Mouse (Mus musculus) activated CD4-positive, CD25-positive, alpha-beta regulatory T cell, adult 4 months (primary cell): Measurements from ENCODE around the gene Pakap. TPM values are rescaled to one million over a fixed set of nuclear protein-coding genes. Genes with fewer than 3 reads are reported as not detected.

Source experiments
- ATAC-seq: one replicate; pipeline ENCODE4 v1.8.0; 2017
- polyA plus RNA-seq, 2 experiments: library from polyadenylated mRNA; unstranded; fragments of 100-300 nt; shearing (Covaris generic); gene quantifications; one replicate each; pipeline ENCODE4 v1.2.1; 2017

Pakap gene
- polyA plus RNA-seq, 2 experiments from 2014 or later = 1.5 to 2.0 TPM

- ATAC-seq = no peak
These were observed 6.7 kb downstream of the Pakap start for GRCm38 (mm10) chr4:57574646-57575045.

GRCm38 (mm10) chr4:57575686-57576085 lies 7.7 kb downstream of the Pakap start:
- no peak for ATAC-seq

DNA sequence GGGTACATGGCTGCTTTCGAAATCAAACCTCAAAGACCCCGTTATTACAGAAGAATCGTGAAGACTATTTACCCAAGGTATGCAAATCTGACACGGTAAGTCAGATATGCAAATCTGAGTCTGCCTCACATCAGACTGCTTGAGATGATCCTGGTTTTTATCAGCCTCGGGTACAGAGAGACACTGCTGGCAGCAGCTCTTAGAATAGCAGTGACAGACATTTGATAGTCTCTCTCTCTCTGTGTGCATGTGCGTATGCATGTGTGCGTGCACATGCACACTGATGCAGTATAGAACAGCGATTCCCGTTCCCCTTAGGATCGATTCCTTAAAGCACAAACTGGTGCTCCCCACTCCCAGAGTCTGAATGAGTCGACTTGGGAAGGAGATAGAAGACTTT lies 8.1 kb downstream of the Pakap start:
- ATAC-seq = no peak

- no peak for ATAC-seq
These were observed 11.7 kb downstream of the Pakap start for GRCm38 (mm10) chr4:57579683-57580082.

GRCm38 (mm10) chr4:57585281-57585800 lies 17.4 kb downstream of the Pakap start:
- no peak for ATAC-seq

- ATAC-seq = no peak
These were observed 19.1 kb downstream of the Pakap start for GRCm38 (mm10) chr4:57586933-57587658.

- no peak for ATAC-seq
These were observed 20.4 kb downstream of the Pakap start for GRCm38 (mm10) chr4:57588356-57588755.

- ATAC-seq = no peak
These were observed 24.8 kb downstream of the Pakap start for GRCm38 (mm10) chr4:57592751-57593150.

GRCm38 (mm10) chr4:57599946-57600345 lies 32.0 kb downstream of the Pakap start:
- no peak for ATAC-seq

GRCm38 (mm10) chr4:57600685-57601457 lies 32.9 kb downstream of the Pakap start:
- no peak for ATAC-seq

DNA sequence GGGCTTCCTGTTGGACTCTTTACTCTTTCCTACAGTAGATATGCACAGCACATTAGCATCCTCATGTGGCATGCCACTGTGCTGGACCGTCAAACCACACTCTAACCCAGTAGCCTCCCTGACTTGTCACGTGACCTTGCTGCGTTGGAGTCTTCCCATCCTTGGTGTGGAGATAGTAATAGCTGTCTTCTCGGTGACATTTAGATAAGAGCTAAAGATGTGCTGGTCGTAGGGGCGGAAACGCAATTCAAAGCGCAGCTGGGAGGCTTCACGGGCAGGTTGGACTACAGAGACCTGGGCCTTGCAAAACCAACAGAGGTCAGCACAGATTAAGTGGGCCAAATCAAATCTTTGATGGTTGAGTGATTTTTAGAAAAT lies 33.5 kb downstream of the Pakap start:
- ATAC-seq = no peak

GRCm38 (mm10) chr4:57601903-57602617 lies 34.1 kb downstream of the Pakap start:
- no peak for ATAC-seq

DNA sequence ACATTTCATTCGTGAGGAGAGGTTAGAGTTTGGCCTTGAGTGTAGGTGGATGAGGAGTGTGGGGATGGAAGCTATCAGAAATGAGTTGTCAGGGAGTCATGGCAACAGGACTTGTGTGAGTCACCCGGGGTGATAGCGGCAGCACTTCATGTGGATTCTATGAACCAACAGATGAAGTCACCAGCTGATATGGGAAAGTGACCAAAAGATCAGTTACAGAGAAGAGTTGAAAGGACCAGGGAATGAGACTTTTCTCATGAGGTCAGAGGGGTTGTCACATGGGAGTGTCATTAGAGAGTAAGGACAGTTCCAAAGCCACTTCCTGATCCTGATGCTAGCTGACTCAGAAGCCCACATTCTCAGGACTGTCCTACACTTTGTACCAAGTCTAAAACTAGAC lies 38.3 kb downstream of the Pakap start:
- no peak for ATAC-seq

DNA sequence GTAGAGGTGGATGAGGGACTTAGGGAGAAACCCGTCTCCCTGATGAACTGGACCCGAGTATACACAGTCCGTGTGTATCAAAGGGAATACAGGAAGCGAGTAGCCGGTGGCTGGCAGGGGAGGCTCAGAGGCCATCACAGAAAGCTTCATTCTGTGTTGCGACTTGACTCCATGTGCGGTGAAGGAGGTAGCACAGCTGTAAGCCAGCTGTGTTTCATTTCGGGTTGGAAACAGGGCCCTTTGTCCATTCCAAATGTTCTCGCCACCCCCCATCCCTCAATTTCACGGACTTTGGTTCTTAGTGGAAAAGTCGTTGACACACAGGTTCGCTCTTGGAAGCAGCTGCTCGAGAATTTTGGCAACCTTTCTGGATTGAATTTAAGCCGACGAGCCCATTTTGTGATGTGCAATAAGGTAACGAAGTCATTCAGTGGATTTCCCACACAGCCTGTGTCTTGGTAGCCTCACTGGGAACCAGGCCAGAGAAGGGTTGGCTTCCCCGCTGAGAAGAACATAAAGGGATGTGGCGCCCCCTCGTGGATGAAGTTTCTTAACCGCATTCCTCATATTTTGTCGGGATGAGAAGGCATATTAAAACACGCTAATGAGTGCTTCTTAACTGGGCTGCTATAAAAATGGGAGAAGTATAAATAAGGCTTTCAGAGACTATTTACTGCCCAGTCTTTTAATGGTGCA lies 39.4 kb downstream of the Pakap start:
- no peak for ATAC-seq

- ATAC-seq = no peak
These were observed 43.5 kb downstream of the Pakap start for GRCm38 (mm10) chr4:57611303-57612077.

DNA sequence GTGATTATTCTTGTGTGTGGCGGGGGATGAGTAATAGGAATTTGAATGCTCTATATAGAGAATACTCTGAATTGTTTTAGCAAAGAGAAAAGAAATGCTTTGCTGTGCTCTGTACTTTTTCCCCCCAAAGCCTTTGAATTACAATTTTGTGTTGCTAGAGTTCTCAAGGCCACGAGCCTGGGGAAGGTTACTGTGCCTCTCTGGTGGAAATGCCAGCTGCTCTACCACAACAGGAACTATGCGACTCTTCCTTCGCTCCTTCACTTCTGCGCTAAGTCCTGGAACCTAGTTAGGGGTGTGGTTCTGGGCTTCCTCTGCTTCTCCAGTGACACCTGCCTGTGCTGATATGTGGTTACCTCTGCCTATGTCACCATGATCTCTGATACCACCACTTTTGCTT lies 44.7 kb downstream of the Pakap start:
- no peak for ATAC-seq

GRCm38 (mm10) chr4:57614686-57615085 lies 46.7 kb downstream of the Pakap start:
- ATAC-seq = no peak

DNA sequence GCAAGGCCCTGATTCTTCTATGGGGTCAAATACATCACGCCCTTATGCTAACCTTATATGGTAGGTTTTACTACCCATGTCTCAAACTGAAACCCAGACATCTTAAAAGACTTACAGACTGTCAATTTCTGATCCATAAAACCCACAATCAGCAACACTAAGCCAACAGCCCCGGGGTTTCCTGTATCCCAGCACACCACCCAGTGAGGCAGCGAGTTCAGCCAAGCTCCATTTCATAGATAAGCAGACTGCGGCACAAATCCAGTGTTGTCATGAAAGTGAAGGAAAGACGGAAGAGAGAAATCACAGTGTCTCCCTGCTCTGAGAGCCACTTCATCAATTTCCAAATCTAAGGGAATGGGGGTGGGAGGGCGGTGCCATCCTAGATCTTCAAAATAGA lies 50.8 kb downstream of the Pakap start:
- ATAC-seq = no peak

GRCm38 (mm10) chr4:57622816-57623215 lies 54.8 kb downstream of the Pakap start:
- no peak for ATAC-seq

GRCm38 (mm10) chr4:57624819-57625218 lies 56.8 kb downstream of the Pakap start:
- ATAC-seq = no peak

DNA sequence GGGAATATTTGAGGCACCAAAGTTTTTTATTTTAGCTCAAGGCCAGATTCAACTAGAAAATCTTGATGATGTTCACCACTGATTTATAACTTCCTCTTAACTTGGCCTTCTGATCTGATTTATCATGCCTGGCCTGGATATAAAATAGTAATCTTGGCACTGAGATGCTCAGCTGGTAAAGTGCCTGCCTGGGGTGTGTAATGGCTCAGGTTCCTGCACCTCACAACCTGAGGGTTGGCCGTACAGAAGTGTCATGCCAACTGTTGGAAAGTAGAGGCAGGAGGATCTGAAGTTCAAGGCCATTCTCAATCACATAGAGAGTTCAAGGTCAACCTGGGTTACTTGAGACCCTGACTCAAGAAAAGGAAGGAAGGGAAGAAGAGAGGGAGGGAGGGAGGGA lies 57.3 kb downstream of the Pakap start:
- no peak for ATAC-seq

GRCm38 (mm10) chr4:57625756-57626155 lies 57.8 kb downstream of the Pakap start:
- no peak for ATAC-seq
